Mouse (Mus musculus) liver, embryonic 13.5 days (tissue): ENCODE results near the gene Adcy1. TPM values are rescaled to one million over a fixed set of nuclear protein-coding genes. Genes with fewer than 3 reads are reported as not detected.

ENCODE experiments used
- ATAC-seq: fragments of 200-750 bp; cut with Nextera tagmentation; 2 replicates; pipeline ENCODE4 v1.8.0; 2017; ENCODE audit warnings: low read depth, mild to moderate bottlenecking, moderate number of reproducible peaks, moderate library complexity
- DNase-seq: peaks from one replicate; pipeline ENCODE4 v3.0.0; 2022
- H3K27ac ChIP-seq: fragments of 300-500 bp; sonication (generic); 2 replicates; pipeline ENCODE4 v1.5.1; 2015; ENCODE audit warnings: moderate library complexity, mild to moderate bottlenecking, inconsistent platforms
- H3K27me3 ChIP-seq: fragments of 300-500 bp; sonication (generic); 2 replicates; pipeline ENCODE4 v1.6.1; 2015; ENCODE audit warnings: mild to moderate bottlenecking, inconsistent platforms
- H3K36me3 ChIP-seq: fragments of 300-500 bp; sonication (generic); 2 replicates; pipeline ENCODE4 v1.6.1; 2015; ENCODE audit warnings: mild to moderate bottlenecking, inconsistent platforms
- H3K4me1 ChIP-seq: fragments of 300-500 bp; sonication (generic); replicated peaks from 2 replicates; pipeline ENCODE4 v1.6.1; 2015; ENCODE audit warnings: inconsistent platforms
- H3K4me2 ChIP-seq: fragments of 300-500 bp; sonication (generic); 2 replicates; pipeline ENCODE4 v1.6.1; 2015; ENCODE audit warnings: inconsistent platforms, mild to moderate bottlenecking, moderate library complexity
- H3K4me3 ChIP-seq: fragments of 300-500 bp; sonication (generic); replicated peaks from 2 replicates; pipeline ENCODE4 v1.5.1; 2015; ENCODE audit warnings: mild to moderate bottlenecking, inconsistent platforms
- H3K9ac ChIP-seq: fragments of 300-500 bp; sonication (generic); 2 replicates; pipeline ENCODE4 v1.6.1; 2015; ENCODE audit warnings: mild to moderate bottlenecking, inconsistent platforms
- H3K9me3 ChIP-seq: fragments of 300-500 bp; sonication (generic); replicated peaks from 2 replicates; pipeline ENCODE4 v1.6.1; 2016; ENCODE audit warnings: inconsistent platforms
- WGBS: fragments of 180-500 bp; shearing (Covaris S2); methylation state at CpG from one replicate; pipeline ENCODE4 v1.1.7; 2015; ENCODE audit not compliant: insufficient replicate concordance; 5-methylcytosine and 5-hydroxymethylcytosine counted together
- polyA plus RNA-seq: library from polyadenylated mRNA; unstranded; fragments of >200 nt; fragmentation: Nextera tagmentation; extraction: Ambion mirVana; gene quantifications from 2 replicates; pipeline ENCODE4 v1.2.1, GENCODE M21; 2015

Adcy1 gene
- polyA plus RNA-seq, 1 experiment from 2014 or later: 0.24 TPM

GRCm38 (mm10) chr11:7113046-7113445 is 49.8 kb downstream of the Adcy1 start:
- Histone ChIP-seq H3K27ac (no peak overlapping the region), H3K9me3 (no peaks in the 10 kb centered on the region), H3K9ac (no peak overlapping the region), H3K4me1 (no peaks in the 10 kb centered on the region), H3K4me2 (no peak overlapping the region), H3K4me3 (no peak overlapping the region), H3K36me3 (no peaks in the 10 kb centered on the region), H3K27me3 (no peaks in the 10 kb centered on the region)
- DNase-seq: no peak
- 46% methylated on average over 4 of the region's 4 CpGs for WGBS
- ATAC-seq: no peak

GRCm38 (mm10) chr11:7113687-7114086 is 50.4 kb downstream of the Adcy1 start:
- ATAC-seq: no peak
- WGBS: 43% methylated on average over 6 of the region's 6 CpGs

DNA sequence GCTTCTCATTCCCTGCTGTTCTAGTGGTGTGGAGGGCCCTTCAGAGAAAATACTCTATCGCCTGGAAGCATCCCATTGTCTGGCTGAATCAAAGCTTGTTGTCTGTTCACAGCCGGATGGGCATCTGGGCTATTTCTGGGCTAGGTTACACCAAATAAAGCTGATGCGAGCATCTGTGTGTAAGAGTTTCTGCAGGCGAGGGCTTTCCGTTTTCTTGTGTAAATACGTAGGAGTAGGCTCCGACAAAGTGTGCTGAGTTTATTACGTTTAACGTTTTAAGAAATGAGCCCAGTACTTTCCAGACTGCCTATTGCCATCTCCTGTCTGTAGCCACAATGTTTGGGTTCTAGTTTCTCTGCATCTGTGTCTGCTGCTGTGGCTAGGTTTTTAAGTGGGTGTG is 51.0 kb downstream of the Adcy1 start:
- Histone ChIP-seq H3K4me3 (no peak overlapping the region), H3K36me3 (no peaks in the 10 kb centered on the region), H3K27me3 (no peaks in the 10 kb centered on the region), H3K9me3 (no peaks in the 10 kb centered on the region), H3K4me1 (no peaks in the 10 kb centered on the region), H3K9ac (no peak overlapping the region), H3K27ac (no peak overlapping the region), H3K4me2 (no peak overlapping the region)
- DNase-seq (no peak), ATAC-seq (no peak)
- WGBS: 67% methylated on average over 9 of the region's 9 CpGs

More at GRCm38 (mm10) chr11:7113687-7114086, 50.4 kb downstream of the Adcy1 start:
- H3K27ac ChIP-seq: no peak overlapping the region
- no peaks in the 10 kb centered on the region for H3K27me3 ChIP-seq
- no peak for DNase-seq
- H3K4me3 ChIP-seq: no peak overlapping the region
- no peaks in the 10 kb centered on the region for H3K4me1 ChIP-seq
- H3K9me3 ChIP-seq: no peaks in the 10 kb centered on the region
- no peak overlapping the region for H3K9ac ChIP-seq
- H3K4me2 ChIP-seq: no peak overlapping the region
- H3K36me3 ChIP-seq: no peaks in the 10 kb centered on the region

DNA sequence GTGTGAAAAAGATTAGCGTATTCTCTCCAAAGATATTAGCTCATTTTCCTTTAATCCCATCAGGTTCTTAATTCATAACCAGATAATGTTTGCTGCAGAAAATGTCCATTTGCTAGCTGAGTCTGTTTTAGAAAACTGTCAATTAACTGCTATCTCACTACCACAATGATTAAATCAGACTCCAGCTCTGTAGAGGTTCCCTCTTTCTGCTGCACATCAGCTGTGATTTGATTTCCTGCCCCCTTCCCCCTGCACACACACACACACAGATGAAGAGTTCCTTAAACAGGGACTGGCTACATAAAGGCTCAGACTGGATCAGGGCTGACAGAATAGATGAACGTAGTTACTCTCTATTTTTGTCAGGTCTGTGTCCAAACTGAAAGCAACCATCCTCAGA is 53.4 kb downstream of the Adcy1 start:
- H3K27ac ChIP-seq: no peak overlapping the region
- WGBS: 52% methylated on average over 2 of the region's 2 CpGs
- DNase-seq: no peak
- no peaks in the 10 kb centered on the region for H3K9me3 ChIP-seq
- H3K36me3 ChIP-seq: no peaks in the 10 kb centered on the region
- no peaks in the 10 kb centered on the region for H3K27me3 ChIP-seq
- H3K4me1 ChIP-seq: no peaks in the 10 kb centered on the region
- no peak overlapping the region for H3K4me2 ChIP-seq
- no peak overlapping the region for H3K9ac ChIP-seq
- no peak overlapping the region for H3K4me3 ChIP-seq
- ATAC-seq: no peak

- ATAC-seq (no peak), DNase-seq (no peak)
- 44% methylated on average over 8 of the region's 8 CpGs for WGBS
- no peaks in the 10 kb centered on the region for H3K27me3 ChIP-seq
- no peak overlapping the region for H3K9ac ChIP-seq
- H3K36me3 ChIP-seq: no peaks in the 10 kb centered on the region
- H3K4me3 ChIP-seq: no peak overlapping the region
- H3K4me2 ChIP-seq: no peak overlapping the region
- no peak overlapping the region for H3K27ac ChIP-seq
- H3K9me3 ChIP-seq: no peaks in the 10 kb centered on the region
- peaks cover 4% of the 10 kb centered on the region for H3K4me1 ChIP-seq
Observed at GRCm38 (mm10) chr11:7129319-7130051, 66.2 kb downstream of the Adcy1 start.

DNA sequence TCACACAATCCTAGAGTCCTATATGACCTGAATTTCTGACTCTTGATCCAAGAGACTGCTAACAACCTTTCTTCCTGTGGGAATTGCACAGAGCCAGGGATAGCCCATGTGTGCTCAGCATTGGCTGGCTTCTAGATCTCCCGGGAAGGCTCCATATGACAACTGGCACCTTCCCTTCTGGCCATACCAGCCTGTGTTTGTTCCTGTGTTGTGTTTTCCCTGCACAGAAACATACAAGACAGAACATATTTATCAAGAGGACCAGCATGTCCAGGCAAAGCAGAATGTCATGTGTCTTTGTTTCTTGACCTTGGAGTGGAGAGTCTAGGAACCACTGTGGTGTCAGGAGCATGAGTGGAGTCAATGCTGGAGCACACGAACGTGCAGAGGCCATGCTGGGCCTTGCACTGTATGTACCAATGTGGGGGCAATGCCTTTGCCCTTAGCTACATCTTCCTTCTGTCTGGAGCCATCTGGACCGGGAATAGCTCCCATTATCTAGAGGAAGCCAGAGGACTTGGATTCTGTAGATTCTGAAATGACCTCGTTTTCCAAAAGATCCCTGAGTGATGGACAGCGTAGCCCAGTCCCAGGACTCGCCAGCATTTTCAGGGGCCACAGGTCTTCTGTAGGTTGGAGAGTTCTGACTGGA is 69.6 kb downstream of the Adcy1 start:
- Histone ChIP-seq H3K9me3 (no peaks in the 10 kb centered on the region), H3K36me3 (no peaks in the 10 kb centered on the region), H3K4me1 (peaks cover 10% of the 10 kb centered on the region), H3K27me3 (no peaks in the 10 kb centered on the region), H3K4me3 (no peak overlapping the region), H3K9ac (no peak overlapping the region), H3K27ac (no peak overlapping the region), H3K4me2 (no peak overlapping the region)
- 72% methylated on average over 7 of the region's 7 CpGs for WGBS
- no peak for DNase-seq
- no peak for ATAC-seq

DNA sequence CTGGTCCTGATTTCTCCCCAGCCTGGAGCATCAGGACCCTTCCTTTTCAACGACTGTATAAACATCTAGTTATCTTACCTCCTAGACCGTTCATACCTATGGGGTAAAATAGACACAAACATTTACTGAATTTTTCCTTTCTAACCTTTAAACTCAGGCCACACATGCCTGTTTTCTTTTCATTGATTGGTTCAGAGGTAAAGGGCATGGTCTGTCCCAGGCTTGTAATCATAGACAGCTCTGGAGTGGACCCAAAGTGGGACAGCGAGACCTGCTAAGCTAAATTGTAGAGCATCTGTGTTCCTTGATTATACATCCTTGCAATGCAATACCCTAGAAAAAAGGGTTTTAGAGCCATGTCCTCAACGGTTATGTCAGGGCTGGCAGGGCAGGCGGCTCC is 70.4 kb downstream of the Adcy1 start:
- Histone ChIP-seq H3K4me2 (no peak overlapping the region), H3K27me3 (no peaks in the 10 kb centered on the region), H3K9ac (no peak overlapping the region), H3K9me3 (no peaks in the 10 kb centered on the region), H3K27ac (no peak overlapping the region), H3K4me3 (no peak overlapping the region), H3K36me3 (no peaks in the 10 kb centered on the region), H3K4me1 (peaks cover 10% of the 10 kb centered on the region)
- 58% methylated on average over 5 of the region's 5 CpGs for WGBS
- DNase-seq (no peak), ATAC-seq (no peak)

GRCm38 (mm10) chr11:7134319-7134718 is 71.0 kb downstream of the Adcy1 start:
- H3K36me3 ChIP-seq: no peaks in the 10 kb centered on the region
- H3K9me3 ChIP-seq: no peaks in the 10 kb centered on the region
- H3K4me2 ChIP-seq: no peak overlapping the region
- DNase-seq: no peak
- 64% methylated on average over 5 of the region's 5 CpGs for WGBS
- ATAC-seq: no peak
- H3K9ac ChIP-seq: no peak overlapping the region
- H3K4me3 ChIP-seq: no peak overlapping the region
- no peaks in the 10 kb centered on the region for H3K27me3 ChIP-seq
- peaks cover 10% of the 10 kb centered on the region for H3K4me1 ChIP-seq
- no peak overlapping the region for H3K27ac ChIP-seq

DNA sequence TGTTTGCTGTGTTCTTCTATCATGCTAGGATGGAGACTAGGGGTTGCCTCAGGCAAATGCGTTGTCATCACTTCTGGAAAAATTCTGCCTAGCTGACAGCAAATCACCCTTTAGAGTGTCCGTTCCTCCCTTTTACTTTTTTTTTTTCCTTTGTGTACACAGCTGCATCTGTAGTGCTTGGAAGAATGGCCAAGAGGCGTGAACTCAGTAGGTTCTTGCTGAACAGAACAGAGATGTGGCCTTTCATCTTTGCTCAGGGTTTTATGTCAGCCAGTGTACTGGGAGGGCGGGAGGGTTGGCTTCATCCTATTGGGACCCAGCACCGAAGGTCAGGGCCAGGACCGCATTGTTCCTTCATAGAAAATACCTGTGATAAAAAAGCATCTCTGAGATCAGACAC is 72.0 kb downstream of the Adcy1 start:
- H3K36me3 ChIP-seq: no peaks in the 10 kb centered on the region
- DNase-seq (no peak), ATAC-seq (no peak)

GRCm38 (mm10) chr11:7135763-7136162 is 72.5 kb downstream of the Adcy1 start:
- Histone ChIP-seq H3K4me2 (no peak overlapping the region), H3K27me3 (no peaks in the 10 kb centered on the region), H3K36me3 (no peaks in the 10 kb centered on the region), H3K9me3 (no peaks in the 10 kb centered on the region), H3K9ac (no peak overlapping the region), H3K4me1 (peaks cover 10% of the 10 kb centered on the region), H3K4me3 (no peak overlapping the region), H3K27ac (no peak overlapping the region)
- DNase-seq (no peak), ATAC-seq (no peak)
- 65% methylated on average over 9 of the region's 9 CpGs for WGBS

More for the DNA sequence above, 72.0 kb downstream of the Adcy1 start:
- peaks cover 10% of the 10 kb centered on the region for H3K4me1 ChIP-seq
- no peak overlapping the region for H3K4me3 ChIP-seq
- H3K27me3 ChIP-seq: no peaks in the 10 kb centered on the region
- H3K9me3 ChIP-seq: no peaks in the 10 kb centered on the region
- no peak overlapping the region for H3K9ac ChIP-seq
- H3K4me2 ChIP-seq: no peak overlapping the region
- no peak overlapping the region for H3K27ac ChIP-seq
- 69% methylated on average over 6 of the region's 6 CpGs for WGBS

DNA sequence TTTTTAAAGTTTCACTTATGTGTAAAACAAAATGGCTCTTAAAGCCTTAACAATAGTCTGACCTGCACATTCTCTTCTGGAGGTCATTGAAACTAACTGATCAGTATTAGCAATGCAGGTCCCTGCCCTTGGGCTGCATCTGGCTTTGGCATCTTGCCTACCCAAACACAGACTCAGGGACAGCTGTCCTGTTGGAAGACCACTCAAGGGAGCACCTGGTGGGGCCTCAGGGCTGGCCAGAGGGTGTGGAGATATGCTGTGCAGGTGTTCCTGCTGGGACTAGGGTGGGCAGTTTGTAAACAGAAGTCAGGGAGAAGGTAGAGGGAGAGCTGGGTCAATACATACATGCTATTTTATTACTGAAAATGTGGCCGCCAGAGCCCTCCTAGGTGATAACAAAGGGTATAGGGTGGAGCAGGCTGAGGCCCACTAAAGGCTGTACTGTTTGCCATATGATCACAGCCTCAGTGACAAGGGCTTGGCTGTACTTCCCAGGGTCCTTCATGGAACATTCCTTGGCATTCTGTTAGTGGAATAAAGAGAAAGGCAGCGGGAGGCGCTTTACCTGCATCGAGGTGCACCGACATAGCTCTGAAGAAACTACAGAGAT is 73.1 kb downstream of the Adcy1 start:
- WGBS: 86% methylated on average over 5 of the region's 5 CpGs
- no peak for ATAC-seq
- no peak overlapping the region for H3K4me3 ChIP-seq

More for the DNA sequence above, 73.1 kb downstream of the Adcy1 start:
- H3K27ac ChIP-seq: no peak overlapping the region
- H3K36me3 ChIP-seq: no peaks in the 10 kb centered on the region
- no peaks in the 10 kb centered on the region for H3K9me3 ChIP-seq
- no peak for DNase-seq
- no peaks in the 10 kb centered on the region for H3K27me3 ChIP-seq
- H3K9ac ChIP-seq: no peak overlapping the region
- peaks cover 10% of the 10 kb centered on the region for H3K4me1 ChIP-seq
- H3K4me2 ChIP-seq: no peak overlapping the region
